Mouse (Mus musculus) midbrain, postnatal 0 days (tissue): ENCODE results near the gene Hfe. TPM values are rescaled to one million over a fixed set of nuclear protein-coding genes. Genes with fewer than 3 reads are reported as not detected.
"Not testable (repeated sequence)": the region's sequence is repeated elsewhere in the genome, so short reads cannot be mapped to it uniquely, and the experiment has no call there.

Experiments
- ATAC-seq: fragments of 200-750 bp; cut with Nextera tagmentation; 2 replicates; pipeline ENCODE4 v1.8.0; 2017; ENCODE audit warnings: moderate number of reproducible peaks, mild to moderate bottlenecking, moderate TSS enrichment, moderate library complexity; ENCODE audit not compliant: low FRiP score
- DNase-seq: peaks from one replicate; pipeline ENCODE4 v3.0.0-alpha.2; 2015; ENCODE audit warnings: low spot score
- H3K27ac ChIP-seq: fragments of 300-500 bp; sonication (generic); 2 replicates; pipeline ENCODE4 v1.5.1; 2014; ENCODE audit warnings: low read depth, mild to moderate bottlenecking, low read length, mixed read lengths
- H3K27me3 ChIP-seq: fragments of 300-500 bp; sonication (generic); 2 replicates; pipeline ENCODE4 v1.6.1; 2014; ENCODE audit warnings: low read length, control low read depth, mixed read lengths; ENCODE audit not compliant: insufficient read depth
- H3K36me3 ChIP-seq: fragments of 300-500 bp; sonication (generic); 2 replicates; pipeline ENCODE4 v1.6.1; 2014; ENCODE audit warnings: low read length, control low read depth, mixed read lengths; ENCODE audit not compliant: insufficient read depth
- H3K4me1 ChIP-seq: fragments of 300-500 bp; sonication (generic); 2 replicates; pipeline ENCODE4 v1.6.1; 2014; ENCODE audit warnings: mild to moderate bottlenecking, control low read depth, antibody characterized with exemption, low read length, mixed read lengths; ENCODE audit not compliant: insufficient read depth
- H3K4me2 ChIP-seq: fragments of 300-500 bp; sonication (generic); 2 replicates; pipeline ENCODE4 v1.6.1; 2014; ENCODE audit warnings: low read depth, mild to moderate bottlenecking, low read length, mixed read lengths; ENCODE audit not compliant: poor library complexity, severe bottlenecking
- H3K4me3 ChIP-seq: fragments of 300-500 bp; sonication (generic); 2 replicates; pipeline ENCODE4 v1.5.1; 2014; ENCODE audit warnings: low read depth, mild to moderate bottlenecking, low read length, moderate library complexity
- H3K9ac ChIP-seq: fragments of 300-500 bp; sonication (generic); replicated peaks from 2 replicates; pipeline ENCODE4 v1.6.1; 2014; ENCODE audit warnings: mild to moderate bottlenecking, low read length, moderate library complexity, mixed read lengths; ENCODE audit not compliant: poor library complexity, severe bottlenecking
- H3K9me3 ChIP-seq: fragments of 300-500 bp; sonication (generic); 2 replicates; pipeline ENCODE4 v1.6.1; 2016; ENCODE audit warnings: low read length, control low read depth
- CTCF ChIP-seq: IDR thresholded peaks from 2 replicates; pipeline ENCODE4 v1.5.1; 2016; ENCODE audit warnings: antibody characterized with exemption, mild to moderate bottlenecking
- WGBS: fragments of 180-500 bp; shearing (Covaris S2); extraction: QIAGEN DNeasy Blood & Tissue Kit; methylation state at CpG from one replicate; pipeline ENCODE4 v1.1.7; 2014; 5-methylcytosine and 5-hydroxymethylcytosine counted together
- polyA plus RNA-seq: library from polyadenylated mRNA; unstranded; fragments of >200 nt; fragmentation: Nextera tagmentation; extraction: Ambion mirVana; gene quantifications from 2 replicates; pipeline ENCODE4 v1.2.1, GENCODE M21; 2015
- total RNA-seq: library from RNA; depleted of rRNA; stranded (reverse); fragments of >200 nt; gene quantifications from 2 replicates; pipeline ENCODE4 v1.2.3, GENCODE M21; 2014

Gene Hfe
- total and polyA plus RNA-seq, 2 experiments from 2014 or later, result 1.8 to 4.0 TPM

GRCm38 (mm10) chr13:23683755-23684281 lies 26.8 kb downstream of the Hfe start, which contains the start of the genes Hist1h2ac and Hist1h2bc:
Gene Hist1h2ac (minus strand): TSS chr13:23683948.
Gene Hist1h2bc (plus strand): TSS chr13:23684199.
- WGBS, result under 1% methylated on average over 26 of the region's 32 CpGs
- DNase-seq (peak; percentile 99), ATAC-seq (peak; percentile 98)
- no peaks in the 10 kb centered on the region for H3K36me3 ChIP-seq
- H3K4me2 ChIP-seq, result peak within 1 kb of the TSS; percentile 70
- peaks cover 10% of the 10 kb centered on the region; the same call in 1 of the 2 replicates for H3K4me1 ChIP-seq
- H3K27me3 ChIP-seq, result no peaks in the 10 kb centered on the region
- no peaks in the 10 kb centered on the region for H3K9me3 ChIP-seq
- H3K9ac ChIP-seq, result peak within 1 kb of the TSS; percentile 51; the same call in 1 of the 2 replicates
- TF ChIP-seq CTCF, result no peak
- H3K27ac ChIP-seq, result peak within 1 kb of the TSS; percentile 85
- H3K4me3 ChIP-seq, result peak within 1 kb of the TSS; percentile 45

- H3K9ac ChIP-seq, H3K27me3 ChIP-seq, H3K36me3 ChIP-seq, H3K9me3 ChIP-seq, DNase-seq: not testable (repeated sequence)
- WGBS, result 18% methylated on average over 12 of the region's 30 CpGs
- Histone ChIP-seq H3K4me2 (peak overlapping the region; percentile 59), H3K27ac (peak overlapping the region; percentile 84; the same call in 1 of the 2 replicates), H3K4me1 (peaks cover 10% of the 10 kb centered on the region; the same call in 1 of the 2 replicates), H3K4me3 (peak overlapping the region; percentile 45)
- peak; percentile 24; the same call in 1 of the 2 replicates for TF ChIP-seq CTCF
- peak; percentile 81 for ATAC-seq
Observed at GRCm38 (mm10) chr13:23682947-23683754, 27.5 kb downstream of the Hfe start.

- no peak overlapping the region for H3K4me3 ChIP-seq
- no peaks in the 10 kb centered on the region for H3K9me3 ChIP-seq
- H3K27ac ChIP-seq, result no peak overlapping the region
- H3K4me1 ChIP-seq, result peaks cover 10% of the 10 kb centered on the region; the same call in 1 of the 2 replicates
- H3K27me3 ChIP-seq, result no peaks in the 10 kb centered on the region
- H3K9ac ChIP-seq, result no peak overlapping the region
- H3K36me3 ChIP-seq, result no peaks in the 10 kb centered on the region
- peak overlapping the region; percentile 43 for H3K4me2 ChIP-seq
- DNase-seq (no peak), ATAC-seq (no peak)
- no peak for TF ChIP-seq CTCF
- WGBS, result 57% methylated on average over 1 of the region's 1 CpGs
Observed at GRCm38 (mm10) chr13:23682623-23682946, 28.1 kb downstream of the Hfe start.

- Histone ChIP-seq H3K27me3 (no peaks in the 10 kb centered on the region), H3K27ac (no peak overlapping the region), H3K36me3 (no peaks in the 10 kb centered on the region), H3K9me3 (no peaks in the 10 kb centered on the region), H3K9ac (no peak overlapping the region), H3K4me1 (peaks cover 10% of the 10 kb centered on the region; the same call in 1 of the 2 replicates), H3K4me2 (no peak overlapping the region), H3K4me3 (no peak overlapping the region)
- DNase-seq (no peak), ATAC-seq (no peak)
- WGBS, result 91% methylated on average over 6 of the region's 6 CpGs
- no peak for TF ChIP-seq CTCF
Observed at GRCm38 (mm10) chr13:23681990-23682582, 28.6 kb downstream of the Hfe start.

GRCm38 (mm10) chr13:23662536-23662935 lies 48.1 kb downstream of the Hfe start:
- WGBS, result 66% methylated on average over 3 of the region's 3 CpGs

More at GRCm38 (mm10) chr13:23662536-23662935, 48.1 kb downstream of the Hfe start:
- TF ChIP-seq CTCF, result no peak
- no peak for ATAC-seq
- H3K4me3 ChIP-seq, result no peak overlapping the region
- H3K9ac ChIP-seq, result no peak overlapping the region
- DNase-seq, result no peak
- no peaks in the 10 kb centered on the region for H3K4me1 ChIP-seq
- H3K36me3 ChIP-seq, result no peaks in the 10 kb centered on the region
- no peak overlapping the region for H3K4me2 ChIP-seq
- no peak overlapping the region for H3K27ac ChIP-seq
- H3K9me3 ChIP-seq, result no peaks in the 10 kb centered on the region
- H3K27me3 ChIP-seq, result no peaks in the 10 kb centered on the region
